Mouse (Mus musculus): ENCODE data around the gene Tmcc2.
"Not testable (repeated sequence)": the region's sequence is repeated elsewhere in the genome, so short reads cannot be mapped to it uniquely, and the experiment has no call there.

Gene Tmcc2

GRCm38 (mm10) chr1:132367692-132368506, 23.2 kb downstream of the Tmcc2 start:
- DNase-seq (ENCODE audit: low spot score) = peak; percentile 85

- no peak for DNase-seq (ENCODE audit: low spot score)
These were observed 24.1 kb downstream of the Tmcc2 start for GRCm38 (mm10) chr1:132366937-132367336.

GRCm38 (mm10) chr1:132366235-132366634, 24.8 kb downstream of the Tmcc2 start:
- no peak for DNase-seq (ENCODE audit: low spot score)

GRCm38 (mm10) chr1:132365645-132366044, 25.4 kb downstream of the Tmcc2 start:
- no peak for DNase-seq (ENCODE audit: low spot score)

GRCm38 (mm10) chr1:132364896-132365557, 26.1 kb downstream of the Tmcc2 start:
- DNase-seq (ENCODE audit: low spot score) = no peak

GRCm38 (mm10) chr1:132364388-132364787, 26.7 kb downstream of the Tmcc2 start:
- no peak for DNase-seq (ENCODE audit: low spot score)

GRCm38 (mm10) chr1:132361959-132362358, 29.1 kb downstream of the Tmcc2 start:
- DNase-seq (ENCODE audit: low spot score) = no peak

GRCm38 (mm10) chr1:132356841-132357240, 34.2 kb downstream of the Tmcc2 start:
- DNase-seq (ENCODE audit: low spot score) = no peak

- DNase-seq (ENCODE audit: low spot score) = peak; percentile 88
These were observed 35.2 kb downstream of the Tmcc2 start for GRCm38 (mm10) chr1:132355841-132356242.

DNA sequence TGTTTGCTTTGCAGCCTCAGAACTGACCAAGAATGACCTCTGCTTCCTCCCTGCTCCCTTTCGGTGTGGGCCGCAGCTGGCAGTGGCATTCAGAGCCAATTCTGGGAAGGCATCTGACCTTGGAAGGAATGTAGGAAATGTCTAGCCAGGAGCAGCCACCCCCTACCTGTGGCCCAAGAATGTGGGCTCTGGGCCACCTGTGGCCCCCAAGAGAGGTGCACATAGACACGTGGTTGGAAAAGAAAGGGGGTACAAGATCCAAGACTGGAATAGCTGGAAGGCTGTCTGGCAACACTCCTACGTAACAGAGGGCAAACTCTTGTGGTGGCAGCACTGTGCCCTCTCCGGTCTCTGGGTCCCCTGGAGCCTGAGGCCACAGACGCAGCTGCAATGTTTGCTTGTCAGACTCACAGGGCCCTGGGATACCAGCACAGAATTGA, 35.9 kb downstream of the Tmcc2 start:
- no peak for DNase-seq (ENCODE audit: low spot score)

DNA sequence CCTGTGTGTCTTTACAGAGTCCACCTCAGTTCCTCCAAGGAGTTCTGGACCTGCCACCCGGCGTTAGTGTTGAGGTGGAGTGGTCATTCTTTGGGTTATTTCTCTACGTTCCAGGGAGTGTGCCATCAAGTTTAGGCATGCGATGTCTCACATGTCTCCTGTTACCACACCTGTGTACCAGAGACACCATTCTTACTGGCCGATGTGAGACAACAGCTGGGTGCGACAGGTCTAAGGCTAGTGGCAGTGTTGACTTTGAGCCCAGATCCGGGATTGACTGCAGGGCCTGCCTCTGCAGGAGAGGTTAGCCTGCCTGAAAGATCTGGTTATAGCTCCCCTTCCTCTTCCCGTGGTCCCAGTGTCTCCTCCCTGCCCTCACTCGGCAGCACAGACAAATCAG, 36.8 kb downstream of the Tmcc2 start:
- DNase-seq (ENCODE audit: low spot score) = no peak

DNA sequence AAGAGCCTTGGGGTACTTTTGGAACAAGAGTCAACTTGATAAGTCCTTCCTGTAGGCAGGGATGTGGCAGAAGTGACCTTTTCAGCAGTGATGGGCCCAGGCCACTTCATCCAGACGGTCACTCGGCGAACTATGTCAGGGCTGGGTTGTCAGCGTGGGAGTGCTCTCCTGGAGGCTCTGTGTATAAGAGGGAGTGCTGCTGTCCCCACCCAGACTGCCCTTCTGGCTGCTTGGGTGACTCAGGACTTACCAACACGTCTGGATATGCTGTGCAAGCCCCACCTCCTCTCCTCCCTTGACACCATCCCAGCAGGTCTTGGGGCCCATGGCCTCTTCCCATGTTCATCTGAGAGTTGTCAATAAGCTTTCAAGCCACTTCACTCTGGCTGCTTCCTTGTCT, 37.7 kb downstream of the Tmcc2 start:
- DNase-seq (ENCODE audit: low spot score) = no peak

- no peak for DNase-seq (ENCODE audit: low spot score)
These were observed 40.0 kb downstream of the Tmcc2 start for GRCm38 (mm10) chr1:132351058-132351457.

GRCm38 (mm10) chr1:132349601-132350000, 41.5 kb downstream of the Tmcc2 start:
- not testable (repeated sequence) for DNase-seq (ENCODE audit: low spot score)

- DNase-seq (ENCODE audit: low spot score) = not testable (repeated sequence)
These were observed 42.0 kb downstream of the Tmcc2 start for GRCm38 (mm10) chr1:132349049-132349448.

GRCm38 (mm10) chr1:132348401-132348800, 42.7 kb downstream of the Tmcc2 start:
- DNase-seq (ENCODE audit: low spot score) = no peak

DNA sequence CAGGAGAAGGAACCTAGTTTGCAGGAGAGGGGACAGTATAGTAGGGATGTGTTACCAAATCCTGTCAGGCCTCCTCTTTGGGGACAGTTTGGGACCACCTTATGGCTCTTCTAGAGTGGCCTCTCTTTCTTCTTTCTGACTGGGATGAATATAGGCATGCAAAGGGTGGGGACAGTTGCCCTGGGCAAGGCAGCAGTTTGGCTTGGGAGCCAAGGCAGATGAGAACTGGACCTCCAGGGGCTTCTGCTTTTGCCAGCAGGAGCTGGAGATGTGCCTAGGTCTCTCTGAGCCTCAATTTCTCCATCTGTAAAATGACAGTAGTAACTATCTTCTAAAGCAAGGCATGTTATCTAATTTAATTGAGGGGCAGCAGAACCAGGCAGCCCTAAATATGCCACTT, 44.1 kb downstream of the Tmcc2 start:
- DNase-seq (ENCODE audit: low spot score) = no peak

DNA sequence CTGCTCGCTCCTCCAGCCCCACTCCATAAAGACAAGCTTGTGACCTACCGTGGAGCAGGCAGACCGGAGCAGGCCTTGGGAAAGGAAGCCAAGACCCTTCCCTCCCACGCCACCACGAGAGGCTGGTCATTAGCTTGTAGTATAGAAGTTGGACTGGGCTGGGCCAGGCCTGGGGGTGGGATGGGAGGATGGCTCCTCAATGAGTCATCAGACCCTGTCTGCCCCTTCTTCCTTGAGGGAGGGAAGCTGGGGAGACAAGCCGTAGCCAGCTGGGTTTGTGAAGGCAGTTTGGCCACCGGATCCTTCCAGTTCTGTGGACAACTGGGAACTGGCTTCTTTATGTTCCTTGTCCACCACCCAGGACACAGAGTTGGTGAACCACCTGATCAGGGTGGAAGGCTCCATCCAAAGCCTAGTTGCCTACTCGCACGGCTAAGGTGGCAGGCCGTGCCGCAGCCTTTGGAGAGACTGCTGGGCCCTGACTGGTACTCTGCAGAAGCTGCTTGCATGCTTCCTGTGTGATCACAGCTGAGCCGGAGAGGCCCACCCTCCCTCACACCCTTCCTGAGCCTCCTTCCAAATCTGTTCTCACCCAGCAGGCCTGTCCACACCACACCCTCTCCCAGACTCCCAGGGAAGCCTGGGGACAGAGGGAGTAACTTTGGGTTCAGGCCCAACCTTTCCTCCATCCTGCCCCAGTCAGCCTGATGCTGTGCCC, 44.8 kb downstream of the Tmcc2 start:
- no peak for DNase-seq (ENCODE audit: low spot score)

DNA sequence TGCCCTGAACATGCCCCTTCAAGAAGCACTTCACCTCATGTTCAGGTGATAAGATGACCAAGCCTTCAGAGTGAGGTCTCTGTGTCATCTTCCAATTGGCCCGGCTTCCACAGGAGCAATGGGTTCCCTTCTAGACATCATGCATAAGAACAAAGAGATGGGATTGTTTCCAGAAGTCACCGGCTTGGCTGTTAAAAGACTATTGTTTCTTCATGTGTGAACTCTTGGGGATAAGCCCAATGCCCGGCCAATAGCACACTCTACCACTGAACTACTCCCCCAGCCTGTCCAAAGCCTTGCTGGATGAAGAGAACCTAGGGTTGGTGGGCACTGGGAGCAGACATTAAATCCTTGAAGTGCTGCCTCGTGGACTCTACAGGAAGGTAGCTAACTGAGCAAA, 45.6 kb downstream of the Tmcc2 start:
- no peak for DNase-seq (ENCODE audit: low spot score)

DNA sequence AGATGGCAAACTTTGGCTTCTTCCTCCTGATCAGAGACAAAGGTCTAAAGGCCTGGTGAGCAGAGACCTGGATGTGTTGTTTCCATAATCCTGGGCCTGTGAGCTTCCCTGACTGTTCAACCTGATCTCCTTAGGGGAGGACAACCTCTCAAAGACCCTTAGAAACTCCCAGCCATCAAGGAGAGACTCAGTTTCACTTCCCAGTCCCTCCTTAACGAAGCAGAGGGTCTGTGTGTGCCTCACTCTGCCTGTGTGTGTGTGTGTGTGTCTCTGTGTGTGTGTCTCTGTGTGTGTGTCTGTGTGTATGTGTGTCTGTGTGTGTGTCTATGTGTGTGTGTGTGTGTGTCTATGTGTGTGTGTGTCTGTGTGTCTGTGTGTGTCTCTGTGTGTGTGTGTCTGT, 47.4 kb downstream of the Tmcc2 start:
- DNase-seq (ENCODE audit: low spot score) = no peak

GRCm38 (mm10) chr1:132343191-132343590, 47.9 kb downstream of the Tmcc2 start:
- DNase-seq (ENCODE audit: low spot score) = no peak

DNA sequence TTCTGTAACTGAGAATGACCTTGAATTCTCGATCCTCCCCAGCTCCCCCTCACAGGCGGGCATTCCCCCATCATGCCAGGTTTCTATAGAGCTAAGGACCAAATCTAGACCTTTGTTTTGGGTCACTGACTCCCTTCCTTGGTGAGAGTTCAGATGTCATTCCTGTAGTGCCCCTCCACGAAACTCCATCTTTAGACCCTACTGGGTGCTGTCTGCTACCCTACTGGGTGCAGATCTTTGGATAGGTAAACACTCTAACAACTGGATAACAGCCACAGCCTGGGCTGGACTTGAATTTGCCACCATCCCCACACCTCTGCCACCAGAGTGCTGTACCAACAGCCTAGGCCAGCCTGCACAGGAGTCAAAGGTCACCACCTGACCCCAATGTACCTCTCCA, 48.6 kb downstream of the Tmcc2 start:
- no peak for DNase-seq (ENCODE audit: low spot score)

All from ovary, postnatal 14 days (tissue).